Mouse (Mus musculus) CH12F3 (cell line): ENCODE measurements around the gene Prkcd.

Experiments used
- in situ Hi-C: fragments of 300-500 bp; cut with MboI; formaldehyde crosslinking; loops from 2 replicates; pipeline ENCODE4 v1.14.3; 2020; ENCODE audit warnings: low sequenced_read_pairs

Gene Prkcd

GRCm38 (mm10) chr14:30636499-30636898 lies 10.5 kb upstream of the Prkcd start:
- in situ Hi-C loops = no loop called here

- in situ Hi-C loops = no loop called here
Measured at GRCm38 (mm10) chr14:30635219-30635910, 9.4 kb upstream of the Prkcd start.

- in situ Hi-C loops = no loop called here
Measured at GRCm38 (mm10) chr14:30634418-30634817, 8.4 kb upstream of the Prkcd start.

- in situ Hi-C loops = no loop called here
Measured at GRCm38 (mm10) chr14:30633708-30634107, 7.7 kb upstream of the Prkcd start.

GRCm38 (mm10) chr14:30631834-30632233 lies 5.8 kb upstream of the Prkcd start:
- in situ Hi-C loops = no loop called here

GRCm38 (mm10) chr14:30630811-30631576 lies 5.0 kb upstream of the Prkcd start:
- in situ Hi-C loops = no loop called here

GRCm38 (mm10) chr14:30629839-30630238 lies 3.8 kb upstream of the Prkcd start:
- in situ Hi-C loops = no loop called here

- in situ Hi-C loops = no loop called here
Measured at GRCm38 (mm10) chr14:30628235-30628634, 2.2 kb upstream of the Prkcd start.

- in situ Hi-C loops = no loop called here
Measured at GRCm38 (mm10) chr14:30626756-30627742, 1.0 kb upstream of the Prkcd start.

GRCm38 (mm10) chr14:30625131-30625807 lies 741 bp downstream of the Prkcd start:
- in situ Hi-C loops = no loop called here

GRCm38 (mm10) chr14:30624277-30624721 lies 1.7 kb downstream of the Prkcd start:
- in situ Hi-C loops = no loop called here

- in situ Hi-C loops = no loop called here
Measured at GRCm38 (mm10) chr14:30622556-30622955, 3.5 kb downstream of the Prkcd start.

GRCm38 (mm10) chr14:30622130-30622529 lies 3.9 kb downstream of the Prkcd start:
- in situ Hi-C loops = no loop called here

GRCm38 (mm10) chr14:30619982-30620578 lies 5.9 kb downstream of the Prkcd start:
- in situ Hi-C loops = no loop called here

GRCm38 (mm10) chr14:30618746-30619275 lies 7.2 kb downstream of the Prkcd start:
- in situ Hi-C loops = no loop called here

- in situ Hi-C loops = no loop called here
Measured at GRCm38 (mm10) chr14:30616751-30617150, 9.3 kb downstream of the Prkcd start.

- in situ Hi-C loops = no loop called here
Measured at GRCm38 (mm10) chr14:30612962-30613715, 12.9 kb downstream of the Prkcd start.

- in situ Hi-C loops = no loop called here
Measured at GRCm38 (mm10) chr14:30612523-30612922, 13.5 kb downstream of the Prkcd start.

- in situ Hi-C loops = no loop called here
Measured at GRCm38 (mm10) chr14:30610940-30611339, 15.1 kb downstream of the Prkcd start.
